Mouse (Mus musculus) stomach, postnatal 0 days (tissue): ENCODE results near the gene Col4a6.

Experiments
- CTCF ChIP-seq: IDR thresholded peaks from 2 replicates; pipeline ENCODE4 v1.5.1; 2016; ENCODE audit warnings: antibody characterized with exemption, low read depth, mild to moderate bottlenecking, moderate library complexity
- EP300 ChIP-seq: optimal IDR thresholded peaks from 2 replicates; pipeline ENCODE3; 2016; ENCODE audit warnings: antibody characterized with exemption

DNA sequence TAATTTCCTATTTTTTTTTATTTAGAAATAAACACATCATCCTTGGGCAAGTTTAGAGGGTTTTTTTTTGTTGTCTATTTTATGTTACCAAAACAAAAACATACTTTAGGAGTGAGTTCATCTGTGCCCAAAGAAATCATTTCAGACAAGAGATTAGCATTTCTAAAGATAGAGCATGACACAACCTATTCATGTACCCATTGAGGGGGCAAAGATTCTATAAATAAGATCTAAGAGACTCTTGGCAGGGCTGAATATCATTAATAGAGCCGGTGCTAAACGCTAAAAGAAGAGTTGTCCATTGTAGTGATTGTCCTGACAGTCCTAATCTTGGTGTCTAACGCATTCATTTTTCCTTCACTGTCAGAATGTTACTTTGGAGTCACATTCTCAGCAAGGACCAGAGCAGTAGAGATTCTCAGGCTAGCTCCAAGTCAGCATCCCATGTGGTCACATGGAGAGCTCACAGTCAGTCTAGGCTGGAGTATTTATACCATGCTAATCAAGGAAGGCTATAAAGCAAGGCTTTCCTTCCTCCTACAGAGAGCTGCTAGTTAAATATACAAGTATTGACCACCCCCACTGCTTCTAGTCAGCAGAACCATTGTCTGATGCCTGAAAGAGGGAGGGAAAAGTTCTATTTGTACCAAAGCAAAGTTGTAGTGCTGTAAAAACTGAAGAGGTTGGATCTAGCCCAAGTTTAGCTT is 88.3 kb downstream of the Col4a6 start:
- TF ChIP-seq CTCF (no peak), EP300 (no peak)
